Comparison of ENCODE assay signal across 16 mouse cellular contexts in the genomic region with DNA sequence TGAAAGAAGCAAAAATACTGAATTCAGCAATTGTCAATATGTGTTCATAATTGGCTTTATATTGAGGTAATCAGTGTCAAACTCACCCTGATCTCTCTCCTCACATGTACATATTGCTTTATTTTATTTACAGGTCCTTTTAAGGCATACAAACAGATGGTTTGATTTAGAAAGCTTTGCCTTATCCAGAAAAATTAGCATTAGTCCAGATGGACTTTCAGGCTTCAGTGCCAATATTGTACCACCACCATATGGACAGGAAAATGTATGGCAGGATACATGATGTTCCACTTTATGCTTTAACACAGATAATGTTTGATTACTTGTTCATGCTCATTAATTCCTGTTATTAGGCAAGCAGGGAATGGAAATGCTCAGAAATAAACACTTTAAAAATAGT.
A peak's percentile ranks its signal among the peaks of the same experiment; 100 is the strongest.
DNase-seq lines count a peak whose midpoint lies in the region; ATAC-seq and TF ChIP-seq lines count a peak whose summit lies in the region.
"Had no signal": no experiment of that assay in that cellular context is flagged by ENCODE, and none has a peak within 500 bp of the region (broad histone marks: within the 10 kb centered on the region; RNA-seq: fewer than 3 reads in every experiment).

No protein-coding gene starts in this region.

- H3K4me1 ChIP-seq in hindbrain, postnatal 0 days (ENCODE audit: insufficient read depth, low read length): no peaks in the 10 kb centered on the region
- H3K4me1 ChIP-seq in hindbrain, embryonic 11.5 days (replicated peaks; ENCODE audit: control insufficient read depth, insufficient read depth, low read length): no peaks in the 10 kb centered on the region
- H3K4me1 ChIP-seq in forebrain, postnatal 0 days (ENCODE audit: insufficient read depth): no peaks in the 10 kb centered on the region
- H3K4me1 ChIP-seq: hindbrain, embryonic 13.5 days; neural tube, embryonic 12.5 days had no signal

- peak; percentile 64 for DNase-seq in hindbrain, postnatal 0 days (ENCODE audit: low spot score)
- DNase-seq in hindbrain, embryonic 11.5 days (ENCODE audit: low spot score): no peak
- DNase-seq in cerebellum, adult 11 months: peak; percentile 71
- peak; percentile 82 for DNase-seq in cerebellum, adult 8-10 months
- DNase-seq in forebrain, postnatal 0 days: peak; percentile 15
- no peak for DNase-seq in yolk sac, embryonic 10.5 days (ENCODE audit: low spot score)
- no peak for DNase-seq in gastrocnemius, adult 8-10 months (ENCODE audit: low spot score in 2 of 2)
- DNase-seq: kidney, adult 11 months; kidney, postnatal 10 days; liver; lung, adult 18-20 months; spleen, adult 18-20 months; thymus, adult 18-20 months had no signal

- H3K4me2 ChIP-seq in hindbrain, postnatal 0 days (ENCODE audit: low read depth, low read length): no peak overlapping the region
- no peak overlapping the region for H3K4me2 ChIP-seq in hindbrain, embryonic 11.5 days (replicated peaks; ENCODE audit: low read depth, low read length)
- no peak overlapping the region for H3K4me2 ChIP-seq in forebrain, postnatal 0 days (ENCODE audit: low read depth)
- H3K4me2 ChIP-seq: hindbrain, embryonic 13.5 days; neural tube, embryonic 12.5 days had no signal

- H3K9me3 ChIP-seq in hindbrain, postnatal 0 days (ENCODE audit: low read length): no peaks in the 10 kb centered on the region
- H3K9me3 ChIP-seq in hindbrain, embryonic 11.5 days (ENCODE audit: control insufficient read depth, low read length): no peaks in the 10 kb centered on the region
- no peaks in the 10 kb centered on the region for H3K9me3 ChIP-seq in forebrain, postnatal 0 days (ENCODE audit: low read length)
- H3K9me3 ChIP-seq: G1E; hindbrain, embryonic 13.5 days; neural tube, embryonic 12.5 days had no signal

- H3K9ac ChIP-seq in hindbrain, postnatal 0 days (replicated peaks; ENCODE audit: low read length): no peak overlapping the region
- H3K9ac ChIP-seq in hindbrain, embryonic 11.5 days (ENCODE audit: low read depth, low read length): no peak overlapping the region
- H3K9ac ChIP-seq in forebrain, postnatal 0 days: no peak overlapping the region
- H3K9ac ChIP-seq: hindbrain, embryonic 13.5 days; neural tube, embryonic 12.5 days had no signal

- peak; percentile 53; the same call in 1 of the 2 replicates for ATAC-seq in hindbrain, postnatal 0 days
- ATAC-seq in hindbrain, embryonic 11.5 days (ENCODE audit: low FRiP score): no peak
- no peak for ATAC-seq in forebrain, postnatal 0 days

- no peaks in the 10 kb centered on the region for H3K27me3 ChIP-seq in hindbrain, postnatal 0 days (ENCODE audit: insufficient read depth, low read length)
- no peaks in the 10 kb centered on the region for H3K27me3 ChIP-seq in hindbrain, embryonic 11.5 days (ENCODE audit: control insufficient read depth, insufficient read depth, low read length)
- no peaks in the 10 kb centered on the region for H3K27me3 ChIP-seq in forebrain, postnatal 0 days (ENCODE audit: insufficient read depth, low read length)
- H3K27me3 ChIP-seq: hindbrain, embryonic 13.5 days; neural tube, embryonic 12.5 days had no signal

- no peaks in the 10 kb centered on the region for H3K36me3 ChIP-seq in hindbrain, postnatal 0 days (ENCODE audit: insufficient read depth, low read length)
- H3K36me3 ChIP-seq in hindbrain, embryonic 11.5 days (ENCODE audit: control insufficient read depth, insufficient read depth, low read length): no peaks in the 10 kb centered on the region
- H3K36me3 ChIP-seq in forebrain, postnatal 0 days (ENCODE audit: insufficient read depth): no peaks in the 10 kb centered on the region
- H3K36me3 ChIP-seq: G1E; hindbrain, embryonic 13.5 days; neural tube, embryonic 12.5 days had no signal

- no peak overlapping the region for H3K4me3 ChIP-seq in hindbrain, postnatal 0 days (ENCODE audit: low read length)
- no peak overlapping the region for H3K4me3 ChIP-seq in hindbrain, embryonic 11.5 days (ENCODE audit: low read depth, low read length)
- H3K4me3 ChIP-seq in forebrain, postnatal 0 days (ENCODE audit: low read depth, low read length): no peak overlapping the region
- H3K4me3 ChIP-seq: hindbrain, embryonic 13.5 days; neural tube, embryonic 12.5 days had no signal

- peak; percentile 35; the same call in 1 of the 2 replicates for TF ChIP-seq CTCF in hindbrain, postnatal 0 days (IDR thresholded peaks at IDR 0.05; ENCODE audit: low read depth)
- TF ChIP-seq CTCF in forebrain, postnatal 0 days (IDR thresholded peaks at IDR 0.05; ENCODE audit: low read depth): no peak

- no peak overlapping the region for H3K27ac ChIP-seq in hindbrain, postnatal 0 days
- no peak overlapping the region for H3K27ac ChIP-seq in hindbrain, embryonic 11.5 days (ENCODE audit: low read depth, low read length)
- H3K27ac ChIP-seq in forebrain, postnatal 0 days (ENCODE audit: low read depth, low read length): no peak overlapping the region
- H3K27ac ChIP-seq: hindbrain, embryonic 13.5 days; neural tube, embryonic 12.5 days had no signal

Comparison
In these comparisons a context has a peak if more than half of its experiments do, and no peak if none do; other contexts are left out.
1. DNase-seq: peak in hindbrain, postnatal 0 days (single experiment), cerebellum, adult 11 months (single experiment), cerebellum, adult 8-10 months (single experiment) and forebrain, postnatal 0 days (single experiment); none in hindbrain, embryonic 11.5 days (single experiment), yolk sac, embryonic 10.5 days (single experiment) and gastrocnemius, adult 8-10 months (0 of 2).